Mouse (Mus musculus) A20 (cell line): ENCODE measurements around the gene Sema4b.

Source experiments
- DNase-seq: peaks from one replicate; pipeline ENCODE4 v3.0.0-alpha.2; 2011; ENCODE audit warnings: low read depth, low spot score

The Sema4b gene

DNA sequence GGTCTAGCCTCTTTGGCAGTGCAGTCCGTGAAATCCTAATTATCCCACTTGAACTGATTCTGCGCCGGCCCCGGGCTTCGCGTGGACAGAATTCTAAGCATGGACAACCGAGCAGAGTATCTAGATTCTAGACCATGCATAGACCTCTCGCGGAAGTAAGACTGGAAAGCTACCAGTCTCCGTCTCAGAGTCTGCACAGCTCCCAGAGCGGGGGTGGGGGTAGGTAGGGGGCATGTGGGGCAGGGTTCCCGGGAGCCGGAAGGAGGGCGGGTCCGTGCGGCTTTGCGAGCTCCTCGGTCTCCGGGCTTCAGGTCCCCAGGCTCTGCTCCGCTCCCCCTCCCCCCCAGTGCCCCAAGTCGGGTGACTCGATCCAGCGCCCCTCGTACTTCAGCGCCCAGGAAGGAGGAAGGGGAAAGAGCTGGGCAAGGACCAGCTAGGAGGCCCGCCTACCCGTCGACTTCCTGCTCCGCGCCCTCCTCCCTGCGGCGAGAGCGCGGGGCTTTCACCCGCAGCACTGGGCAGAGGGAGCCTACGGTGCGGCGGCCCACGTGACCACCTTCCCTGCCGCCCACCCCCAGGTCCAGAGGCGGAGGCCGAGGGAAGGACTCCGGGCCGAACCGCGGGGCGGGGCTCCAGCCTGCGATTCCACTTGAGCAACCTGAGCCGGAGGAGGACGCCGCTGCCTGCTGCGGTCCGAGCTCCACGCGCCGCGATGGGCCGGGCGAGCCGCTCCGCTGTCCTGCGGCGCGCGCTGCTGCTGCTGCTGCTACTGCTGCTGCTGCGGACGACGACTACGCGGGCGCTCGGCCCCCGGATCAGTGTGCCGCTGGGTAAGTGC, 11.5 kb downstream of the Sema4b start:
- peak; percentile 80 for DNase-seq

DNA sequence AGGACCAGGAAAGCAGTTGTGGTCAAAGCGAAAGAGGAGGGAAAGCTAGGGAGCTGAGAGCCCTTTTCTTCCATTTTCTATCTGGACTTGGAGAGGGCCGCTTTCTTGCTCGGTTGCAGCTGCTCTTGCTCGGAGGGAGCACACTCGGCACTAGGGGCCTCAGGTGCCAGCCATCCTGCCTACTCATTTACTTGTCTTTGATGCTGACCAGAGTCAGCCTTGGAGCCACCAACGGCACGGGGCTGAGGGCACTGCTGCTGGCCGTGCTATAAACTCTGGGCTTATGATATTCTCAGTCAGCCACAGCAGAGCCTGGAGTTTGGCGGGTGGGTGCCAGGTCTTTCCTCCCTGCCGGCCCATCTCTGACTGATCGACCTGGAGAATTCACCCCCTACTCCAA, 12.2 kb downstream of the Sema4b start:
- no peak for DNase-seq

DNA sequence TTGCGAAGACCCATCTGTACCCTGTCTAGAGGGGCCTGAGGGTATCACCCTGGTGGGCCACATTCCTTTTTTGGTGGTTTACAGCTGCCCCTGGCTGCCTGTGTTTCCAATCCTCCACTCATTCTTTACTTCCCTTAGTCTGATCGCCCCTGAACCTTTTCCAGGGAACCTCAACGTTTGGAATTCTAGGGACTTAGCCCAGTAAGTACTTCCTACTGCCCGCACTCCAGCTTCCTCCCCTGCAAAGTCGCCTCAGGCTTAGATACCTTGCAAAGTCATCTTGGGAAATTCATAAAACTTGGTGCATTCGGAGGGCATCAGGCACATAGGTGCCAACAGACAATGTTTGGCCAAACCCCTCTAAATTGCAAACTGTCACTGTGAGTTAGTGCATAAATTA, 12.6 kb downstream of the Sema4b start:
- no peak for DNase-seq

DNA sequence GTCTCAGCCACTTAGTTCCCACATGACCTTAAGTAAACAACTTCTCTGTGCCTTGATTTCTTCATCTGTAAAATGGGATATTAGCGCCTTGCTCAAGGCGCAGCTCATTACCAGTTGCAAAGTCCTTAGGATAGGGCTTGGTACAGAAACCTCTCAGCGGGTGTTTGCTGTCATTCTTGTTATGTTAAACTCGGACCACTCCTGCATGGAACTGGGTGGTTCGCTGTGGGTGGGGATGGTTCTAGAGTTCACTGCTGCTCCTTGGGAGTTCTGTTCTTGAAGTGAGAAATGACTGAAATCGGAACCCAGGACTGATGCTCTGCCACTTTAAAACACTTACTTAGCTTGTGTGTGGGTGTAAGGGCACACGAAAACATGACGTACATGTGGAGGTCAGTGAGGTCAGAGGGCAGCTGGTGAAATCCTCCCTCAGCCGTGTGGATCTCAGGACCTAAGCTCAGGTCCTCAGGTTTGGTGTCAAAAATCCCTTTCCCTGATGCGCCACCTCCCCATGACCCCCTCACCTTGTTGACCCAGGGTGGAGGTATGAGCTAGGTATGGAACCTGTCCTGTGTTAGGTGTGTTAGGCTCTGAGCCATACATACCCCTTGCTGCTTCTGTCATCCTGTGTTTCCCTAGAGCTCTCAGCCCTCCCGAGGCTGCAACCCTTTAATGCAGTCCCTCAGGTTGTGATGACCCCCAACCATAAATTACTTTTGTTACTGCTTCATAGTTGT, 13.4 kb downstream of the Sema4b start:
- DNase-seq = no peak

DNA sequence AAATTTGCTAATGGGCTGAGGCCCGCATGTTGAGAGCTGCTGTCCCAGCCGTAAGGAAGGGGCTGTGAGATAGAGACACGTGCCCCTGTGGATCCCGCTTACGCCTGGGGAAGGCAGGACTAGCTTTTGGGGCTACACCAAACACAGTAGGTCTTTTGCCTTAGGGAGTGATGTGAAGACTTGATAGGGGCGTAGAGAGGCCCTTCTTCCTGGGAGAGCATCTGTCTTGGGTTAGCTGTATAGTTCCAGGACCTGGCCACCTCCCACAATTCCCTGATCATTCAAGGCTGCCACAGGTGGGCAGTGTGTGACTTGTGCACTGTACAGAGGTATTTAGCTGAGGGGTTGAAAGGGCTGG, 13.9 kb downstream of the Sema4b start:
- DNase-seq = no peak

DNA sequence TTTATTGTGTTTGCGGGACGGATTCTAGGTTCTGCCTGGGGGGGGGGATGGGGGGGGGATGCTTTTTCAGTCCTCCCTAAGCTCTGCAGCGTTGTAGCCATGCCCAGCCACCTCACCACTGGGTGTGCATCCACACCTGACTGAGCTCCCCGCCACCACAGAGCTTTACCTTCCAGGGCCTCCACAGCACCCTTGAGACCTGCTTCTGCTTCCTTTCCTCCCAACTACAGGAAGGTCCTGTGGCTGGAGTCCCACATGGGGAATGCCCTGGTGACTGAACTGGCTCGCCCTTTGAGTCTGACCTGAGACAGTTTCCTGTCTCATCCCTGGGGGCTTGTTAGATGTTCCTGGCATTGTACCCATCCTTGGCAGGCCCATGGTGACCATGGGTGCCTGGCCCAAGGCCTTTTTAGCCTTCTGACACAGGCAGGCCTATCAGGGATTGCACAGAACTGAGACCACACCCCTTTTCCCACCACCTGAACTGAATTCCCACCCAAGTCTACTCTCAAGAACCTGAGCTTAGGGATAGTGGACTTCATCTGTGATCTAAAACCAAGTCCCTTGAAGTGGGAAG, 14.4 kb downstream of the Sema4b start:
- DNase-seq = no peak

DNA sequence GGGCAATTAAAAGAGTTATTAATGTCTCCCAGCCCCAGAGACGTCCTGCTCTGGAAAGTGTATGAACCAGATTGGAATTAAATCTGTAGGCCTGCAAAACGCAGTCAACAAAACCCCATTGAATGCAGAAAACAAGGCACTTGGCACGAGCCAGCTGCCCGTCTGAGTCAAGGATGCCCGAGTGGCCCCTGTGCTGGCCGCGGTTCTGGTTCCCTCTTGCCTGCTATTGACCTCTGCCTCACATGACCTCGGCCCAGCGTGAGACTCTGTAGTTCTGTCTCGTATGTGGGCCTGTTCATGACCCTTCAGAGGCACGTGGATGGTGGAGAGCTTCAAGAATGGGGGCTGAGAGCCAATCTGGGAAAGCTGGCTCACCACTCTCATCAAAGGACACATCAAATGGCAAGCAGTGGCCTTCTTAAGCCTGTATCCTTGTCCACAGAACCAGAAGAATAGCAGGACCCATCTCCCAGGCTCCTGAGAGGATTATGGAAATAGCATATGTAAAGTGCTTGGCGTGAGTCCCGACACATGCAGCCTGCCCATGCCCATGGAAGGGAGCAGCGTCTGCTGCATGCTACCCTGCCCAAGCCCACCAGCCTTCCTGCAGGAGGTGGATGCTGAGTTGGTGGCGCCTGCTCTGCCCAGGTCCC, 15.4 kb downstream of the Sema4b start:
- DNase-seq = no peak

DNA sequence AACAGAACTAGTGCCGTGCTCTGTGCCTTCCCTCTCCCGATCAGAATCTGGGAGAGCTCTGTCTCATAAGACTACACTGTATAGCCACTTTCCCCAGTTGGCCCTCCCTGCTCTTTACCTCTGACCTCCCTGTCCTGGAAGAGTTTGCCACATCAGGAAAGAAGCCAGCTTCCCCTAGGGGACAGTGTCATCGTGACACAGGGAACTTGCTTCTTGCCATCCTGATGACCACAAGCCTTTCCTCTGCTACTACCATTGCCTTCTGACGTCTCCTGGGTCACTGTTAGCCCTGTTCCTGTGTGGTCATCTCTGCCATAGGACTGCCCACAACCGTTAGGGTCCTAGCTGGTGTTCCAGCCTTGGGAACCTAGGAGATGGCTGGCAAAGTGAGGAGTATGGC, 16.3 kb downstream of the Sema4b start:
- DNase-seq = no peak

DNA sequence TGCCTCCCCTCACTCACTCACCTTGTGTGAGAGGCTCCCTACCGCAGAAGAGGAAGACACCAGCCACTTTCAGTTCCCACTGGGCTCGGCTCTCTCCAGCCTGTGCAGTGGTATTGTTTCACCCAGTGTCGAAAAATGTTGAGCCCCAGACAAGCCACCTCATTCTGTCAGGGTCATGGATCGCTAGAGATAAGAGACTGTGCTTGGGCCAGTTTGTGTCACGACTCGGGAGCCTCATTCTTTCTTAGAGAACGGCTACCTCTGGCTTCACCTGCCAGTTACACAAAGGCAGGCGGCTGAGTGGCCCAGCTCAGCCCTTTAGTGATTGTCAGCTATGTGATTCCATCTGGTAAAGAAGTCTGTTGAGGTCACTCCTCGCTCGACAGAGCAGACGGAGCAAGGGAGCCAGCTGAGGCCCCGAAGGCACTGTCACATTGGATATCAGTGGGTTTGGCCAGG, 17.0 kb downstream of the Sema4b start:
- DNase-seq = peak; percentile 84

DNA sequence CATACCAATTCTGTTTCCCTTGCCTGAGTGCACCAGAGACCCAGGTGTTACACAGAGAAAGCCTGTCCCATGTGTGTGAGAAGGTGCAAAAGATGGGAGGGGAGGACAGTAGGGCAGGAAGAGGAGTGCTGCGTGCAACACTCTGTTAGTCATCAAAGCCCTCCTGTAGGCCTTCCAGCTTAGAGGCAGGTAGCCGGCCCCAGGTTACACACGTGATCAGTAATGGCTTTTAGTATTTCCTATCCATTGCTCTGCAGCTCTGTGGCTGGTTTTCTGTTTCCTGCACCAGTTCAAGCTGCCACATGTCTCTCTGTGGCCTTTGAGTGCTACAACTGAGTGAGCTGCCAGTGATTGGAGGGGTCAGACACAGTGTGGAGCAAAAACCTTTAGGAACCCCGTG, 17.7 kb downstream of the Sema4b start:
- DNase-seq = peak; percentile 29

DNA sequence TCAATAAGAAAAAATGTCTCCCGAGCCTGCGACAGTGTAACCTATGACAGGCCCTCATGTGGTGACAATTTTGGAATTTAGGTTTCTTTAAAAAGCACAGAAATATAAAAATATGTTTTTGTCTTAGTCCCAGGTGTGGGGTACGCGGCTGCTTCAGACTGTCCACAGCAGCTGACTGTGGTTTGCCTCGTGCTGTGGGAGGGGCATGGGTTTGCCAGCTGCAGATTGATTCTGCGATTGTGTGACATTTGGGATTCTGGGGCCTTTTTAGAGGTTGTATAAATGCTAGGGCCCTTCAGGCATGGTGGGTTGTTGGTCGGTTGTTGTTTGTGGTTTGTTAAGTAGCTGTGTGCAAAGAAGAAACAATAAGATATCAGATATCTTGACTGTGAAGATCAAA, 18.3 kb downstream of the Sema4b start:
- no peak for DNase-seq

DNA sequence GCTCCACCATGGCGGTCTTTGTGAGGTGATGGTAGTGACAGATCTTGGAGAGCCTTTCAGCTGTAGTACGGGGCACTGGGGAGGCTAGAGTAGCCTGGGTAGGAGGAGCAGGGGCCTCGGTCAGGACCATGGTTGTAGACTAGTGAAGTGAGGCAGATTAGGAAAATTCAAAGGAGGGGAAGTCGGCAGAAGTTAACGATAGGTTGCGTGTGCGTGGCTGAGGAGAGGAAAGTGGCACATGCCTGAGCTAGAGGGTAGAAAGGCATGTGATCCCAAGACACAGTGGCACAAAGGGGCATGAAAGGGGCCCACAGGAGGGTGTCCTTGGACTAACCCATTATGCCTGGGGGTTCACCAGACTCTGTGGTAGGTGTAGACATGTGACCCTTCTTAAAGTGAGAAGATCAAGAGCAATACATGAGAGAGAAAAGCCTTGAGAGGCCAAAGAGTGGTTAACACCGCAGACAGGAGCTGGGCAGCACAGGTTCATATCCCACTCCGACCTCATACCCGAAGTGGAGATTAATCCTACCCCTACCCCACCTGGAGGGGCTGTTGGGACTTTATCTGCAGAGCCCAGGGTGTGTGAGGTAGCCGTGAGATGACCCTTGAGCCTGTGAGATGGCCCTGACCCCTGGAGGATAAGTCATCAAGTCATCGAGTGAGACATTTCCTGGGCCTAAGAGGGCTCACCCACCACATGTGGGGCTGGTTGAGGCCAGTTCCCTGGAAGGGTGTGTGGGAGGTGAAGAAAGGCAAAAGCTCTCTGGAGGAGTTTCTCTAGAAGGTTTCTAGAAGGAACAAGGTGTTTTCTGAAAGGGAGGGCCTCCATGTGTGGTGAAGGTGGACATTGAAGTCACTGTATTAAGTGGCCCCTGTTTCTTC, 19.3 kb downstream of the Sema4b start:
- no peak for DNase-seq

DNA sequence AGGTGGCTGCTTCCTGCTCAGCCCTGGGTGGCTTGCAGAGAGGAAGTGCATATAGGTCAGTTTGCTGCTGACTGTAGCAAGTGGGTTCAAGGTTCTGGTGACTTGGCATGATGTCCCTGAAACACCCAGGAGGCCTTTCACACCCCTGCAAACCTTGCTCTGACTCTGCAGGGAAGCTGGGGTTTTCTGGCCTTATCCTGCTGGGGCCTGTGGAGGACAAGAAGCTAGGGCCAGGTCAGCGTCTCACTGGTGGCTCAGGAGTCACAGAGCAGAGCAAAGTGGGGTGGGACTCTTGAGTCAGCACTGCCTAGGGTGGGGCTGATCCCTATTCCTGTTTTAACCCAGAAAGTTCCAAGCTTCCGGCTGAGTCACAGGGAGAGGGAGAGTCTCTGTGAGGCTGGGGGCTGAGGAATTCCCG, 20.7 kb downstream of the Sema4b start:
- no peak for DNase-seq

DNA sequence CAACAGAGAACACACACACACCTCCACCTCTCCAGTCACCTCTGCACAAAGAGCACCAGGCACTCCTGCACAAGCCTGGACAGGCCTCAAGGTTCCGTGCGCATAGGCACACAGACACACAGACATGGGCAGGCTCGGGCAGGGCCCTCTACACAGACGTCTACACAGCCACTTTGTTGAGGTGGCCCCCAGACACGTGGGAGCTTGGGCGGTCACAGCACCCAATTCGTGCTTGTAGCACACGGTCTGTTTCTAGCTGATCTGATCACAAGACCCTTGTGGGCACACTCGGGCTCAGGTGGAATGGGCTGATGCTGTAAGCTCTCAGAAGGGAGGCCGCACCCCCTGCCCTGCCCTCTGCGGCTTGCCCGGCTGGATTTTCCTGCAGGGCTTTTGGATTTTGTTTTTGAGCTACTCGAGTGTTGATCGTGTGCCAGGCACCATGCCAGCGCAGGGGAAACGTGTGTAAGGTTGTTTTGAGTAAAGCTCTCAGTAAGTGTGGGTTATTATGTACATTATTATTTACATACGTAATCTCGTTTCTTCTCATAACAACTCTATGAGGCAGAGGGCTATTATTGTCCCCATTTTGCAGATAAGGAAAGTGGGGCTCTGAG, 21.5 kb downstream of the Sema4b start:
- DNase-seq = no peak

DNA sequence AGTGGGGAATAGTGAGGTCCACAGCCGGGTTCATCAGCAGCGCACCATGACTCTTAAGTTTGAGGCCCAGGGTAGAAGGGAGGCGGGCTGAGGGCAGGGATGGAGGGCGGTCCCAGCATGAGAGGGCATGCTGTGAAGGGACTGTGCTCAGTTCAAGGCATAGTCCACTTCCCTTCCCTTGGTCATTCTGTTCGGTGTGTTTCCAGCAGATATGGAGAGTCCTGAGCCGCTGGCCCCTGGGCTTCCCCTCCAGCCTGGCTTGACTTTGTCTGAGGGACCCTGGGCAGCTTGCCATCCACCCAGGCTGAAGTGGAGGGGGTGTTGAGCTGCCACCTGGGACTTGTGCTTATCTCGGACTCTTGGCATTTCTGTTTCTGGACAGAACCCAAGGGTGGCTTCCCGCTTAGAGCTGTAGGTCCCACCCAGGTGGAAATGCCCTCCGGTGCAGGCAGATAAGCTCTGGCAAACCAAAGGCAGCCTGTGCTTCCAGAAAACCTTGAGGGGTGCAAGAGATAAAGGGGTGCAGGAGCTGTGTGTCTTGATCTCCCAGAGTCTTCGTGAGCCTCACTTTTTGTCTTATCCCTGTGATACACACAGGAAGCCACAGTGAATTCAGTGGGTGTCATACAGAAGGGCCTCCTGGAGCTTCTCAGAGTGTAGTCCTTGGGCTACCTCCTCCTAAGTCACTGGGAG, 22.2 kb downstream of the Sema4b start:
- no peak for DNase-seq

DNA sequence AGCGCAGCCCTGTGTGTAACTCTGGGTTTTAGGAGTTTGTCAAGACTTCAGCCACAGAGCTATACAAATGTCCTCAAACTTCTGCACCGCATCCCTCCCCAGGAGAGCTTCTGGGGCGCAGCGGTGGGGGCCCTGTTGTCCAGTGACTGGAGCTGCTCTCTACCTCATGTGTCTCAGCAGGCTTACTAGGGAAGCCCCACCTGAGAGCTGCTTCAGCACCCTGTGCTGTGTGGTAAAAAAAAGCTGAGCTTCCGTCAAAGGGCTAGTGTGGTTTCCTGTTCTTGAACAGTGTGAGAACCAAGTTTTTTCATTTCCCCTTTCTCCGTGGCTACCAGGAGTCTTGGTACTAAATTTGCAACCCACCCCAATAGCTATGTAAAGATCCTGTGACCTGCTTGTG, 23.0 kb downstream of the Sema4b start:
- DNase-seq = peak; percentile 89

DNA sequence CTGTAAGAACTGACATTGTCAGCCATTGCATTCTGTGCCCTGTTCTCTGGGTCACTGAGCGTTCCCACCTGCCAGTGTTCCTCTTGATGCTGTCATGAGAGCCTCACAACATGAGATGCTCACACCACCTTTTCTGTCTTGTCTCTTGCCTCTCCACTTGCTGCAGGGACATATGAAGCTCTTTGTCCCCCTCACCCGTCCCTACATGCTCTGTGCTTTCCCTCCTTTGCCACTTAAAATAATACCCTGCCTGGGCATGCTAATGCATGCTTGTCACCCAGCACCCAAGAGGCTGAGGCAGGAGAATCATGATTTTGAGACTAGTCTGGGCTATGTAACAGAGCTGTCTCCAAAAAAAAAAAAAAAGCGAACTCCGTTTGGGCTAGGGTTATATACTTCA, 24.3 kb downstream of the Sema4b start:
- no peak for DNase-seq

DNA sequence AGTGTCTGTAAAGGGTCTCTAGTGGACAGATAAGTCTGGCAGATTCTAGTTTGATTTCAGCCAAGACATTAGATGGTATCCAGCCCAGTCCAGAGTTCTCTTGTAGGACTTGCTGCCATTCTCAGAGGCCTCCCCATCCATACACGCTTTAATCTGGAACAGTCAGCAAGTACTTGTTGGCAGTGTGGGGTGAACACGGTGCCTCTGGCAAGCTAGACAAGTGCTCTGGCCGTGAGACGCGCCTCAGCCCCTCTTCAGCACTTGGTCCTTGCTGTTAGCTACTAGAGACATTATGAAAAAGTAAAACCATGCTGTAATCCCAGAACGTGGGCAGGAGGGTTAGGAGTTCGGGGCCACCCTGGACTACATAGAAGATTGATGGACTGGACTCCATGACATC, 27.0 kb downstream of the Sema4b start:
- no peak for DNase-seq

DNA sequence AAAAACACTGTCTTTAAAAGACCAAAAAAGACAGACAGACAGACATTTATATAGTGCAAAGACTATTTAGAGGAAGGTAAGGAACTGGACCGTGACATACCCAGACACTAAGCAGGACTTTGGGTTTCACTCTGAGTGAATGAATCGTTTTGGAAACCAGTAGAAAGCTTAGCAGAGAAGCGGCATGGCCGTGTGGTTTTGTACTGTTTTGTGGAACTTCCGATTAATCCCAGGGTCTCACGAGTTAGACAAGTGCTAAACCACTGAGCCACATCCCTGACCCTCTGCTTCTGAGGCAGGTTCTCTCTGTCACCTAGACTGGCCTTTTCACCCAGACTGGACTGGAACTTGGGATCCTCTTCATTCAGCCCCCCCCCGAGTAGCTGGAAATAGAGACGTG, 27.8 kb downstream of the Sema4b start:
- DNase-seq = peak; percentile 70

DNA sequence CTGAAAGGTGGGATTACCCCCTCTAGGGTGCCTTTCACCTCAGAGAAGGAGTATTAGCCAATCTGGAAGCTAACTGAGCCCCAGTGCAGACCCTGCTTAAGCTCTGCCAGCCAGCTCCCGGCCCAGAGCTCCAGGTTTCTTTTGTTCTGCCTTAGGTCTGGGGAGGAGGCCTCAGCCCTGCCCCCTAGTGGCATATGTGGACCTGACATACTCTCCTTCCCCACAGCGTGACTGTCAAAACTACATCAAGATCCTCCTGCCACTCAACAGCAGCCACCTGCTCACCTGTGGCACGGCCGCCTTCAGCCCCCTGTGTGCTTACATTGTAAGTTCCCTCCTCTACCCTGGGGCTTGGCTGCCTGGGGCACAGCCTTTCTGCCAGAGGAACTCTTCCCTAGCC, 28.8 kb downstream of the Sema4b start:
- peak; percentile 78 for DNase-seq
